Comparison of ENCODE assay signal across 13 mouse cellular contexts in the genomic region with DNA sequence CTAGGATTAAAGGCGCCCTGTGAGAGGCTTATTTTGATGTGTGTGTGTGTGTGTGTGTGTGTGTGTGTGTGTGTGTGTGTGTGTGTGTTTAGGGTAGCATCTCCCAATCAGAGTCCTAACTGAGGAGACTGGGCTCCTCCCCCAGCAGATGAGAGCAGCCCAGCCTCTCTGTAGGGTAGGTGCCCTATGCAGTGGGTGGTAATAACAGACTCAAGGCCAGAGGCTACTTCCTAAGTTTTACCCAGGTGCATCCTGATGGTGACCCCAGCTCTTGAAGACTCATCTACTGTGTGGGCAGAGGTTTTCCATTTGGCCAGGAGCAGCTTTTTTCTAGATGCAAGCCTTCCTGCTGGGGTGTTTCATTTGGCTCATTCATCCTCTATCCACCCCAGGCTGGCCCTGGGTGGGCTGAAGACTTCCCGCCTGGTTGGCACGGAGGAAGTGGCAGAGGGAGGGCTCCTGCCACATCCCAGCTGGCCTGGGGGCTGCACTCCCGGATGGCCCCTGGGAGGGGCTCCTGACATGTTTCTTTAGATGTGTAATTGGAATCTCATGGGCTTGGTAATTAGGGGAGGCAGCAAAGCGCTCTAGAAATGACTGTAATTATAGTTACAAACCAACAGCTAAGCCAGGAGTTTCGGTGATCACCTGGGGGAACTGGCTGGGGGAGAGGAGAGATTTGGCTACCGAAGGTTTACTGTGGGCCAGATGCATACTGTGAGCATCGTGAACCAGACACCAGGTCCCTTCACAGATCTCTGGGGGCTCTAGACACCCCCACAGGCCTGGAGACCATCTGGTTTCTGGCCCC. TPM values are rescaled to one million over a fixed set of nuclear protein-coding genes. Genes with fewer than 3 reads are reported as not detected.
DNase-seq lines count a peak whose midpoint lies in the region; ATAC-seq and TF ChIP-seq lines count a peak whose summit lies in the region.
"Had no signal": no experiment of that assay in that cellular context is flagged by ENCODE, and none has a peak within 500 bp of the region (broad histone marks: within the 10 kb centered on the region; RNA-seq: fewer than 3 reads in every experiment).

No protein-coding gene starts in this region.

- peaks cover 15% of the 10 kb centered on the region; the same call in 1 of the 2 replicates for H3K27me3 ChIP-seq in lung, embryonic 15.5 days

- peaks cover 6% of the 10 kb centered on the region for H3K4me1 ChIP-seq in lung, embryonic 15.5 days

- no peak overlapping the region for H3K4me3 ChIP-seq in lung, embryonic 15.5 days
- no peak overlapping the region for H3K4me3 ChIP-seq in layer of hippocampus, adult 2 months
- H3K4me3 ChIP-seq: heart, adult 2 months had no signal

- H3K4me2 ChIP-seq in lung, embryonic 15.5 days = no peak overlapping the region

- H3K36me3 ChIP-seq in lung, embryonic 15.5 days = no peaks in the 10 kb centered on the region

- WGBS in lung, embryonic 15.5 days = 61% methylated on average over 8 of the region's 8 CpGs

- no peak for TF ChIP-seq CTCF in layer of hippocampus, adult 2 months (conservative IDR thresholded peaks at IDR 0.05)

- DNase-seq in cerebellum, postnatal 10 days = peak; percentile 53 to 77
- DNase-seq in cerebellum, postnatal 25 days = no peak
- DNase-seq in lung, postnatal 4 days = no peak
- DNase-seq in 416B (ENCODE audit: low read depth) = peak; percentile 93
- peak; percentile 20 for DNase-seq in forelimb bud, embryonic 11.5 days (ENCODE audit: low read depth, low spot score)
- DNase-seq in layer of hippocampus, adult 2 months (ENCODE audit: low spot score in 2 of 2) = no peak
- DNase-seq in urinary bladder, postnatal 10 days (ENCODE audit: low spot score) = no peak
- DNase-seq: cerebellum, adult 2 months; heart, adult 2 months; right cerebral cortex, postnatal 25 days had no signal

- no peak overlapping the region for H3K9ac ChIP-seq in lung, embryonic 15.5 days
- H3K9ac ChIP-seq: liver, embryonic 14.5 days had no signal

- ATAC-seq in lung, embryonic 15.5 days (ENCODE audit: borderline replicate concordance, extremely low read depth, low FRiP score, low TSS enrichment) = no peak

- peak overlapping the region; percentile 25; the same call in 1 of the 2 replicates for H3K27ac ChIP-seq in lung, embryonic 15.5 days
- H3K27ac ChIP-seq in layer of hippocampus, adult 2 months = no peak overlapping the region
- H3K27ac ChIP-seq: heart, adult 2 months; kidney, postnatal 0 days; liver, embryonic 14.5 days had no signal

- H3K9me3 ChIP-seq in lung, embryonic 15.5 days = no peaks in the 10 kb centered on the region

RNA-seq across cellular contexts. Expression of gene Cyp11a1, which starts 13.2 kb away (rescaled TPM):
- polyA plus RNA-seq in lung, embryonic 15.5 days (2015; fragmentation: Nextera tagmentation; extraction: Ambion mirVana) = 0.95 and 1.0 TPM in 2 replicates
- total RNA-seq in layer of hippocampus, adult 2 months (2021) = 1 to 10 TPM in 1 of 2 experiments, under 1 TPM in 1; 0.79 to 1.7 TPM

RNA-seq across cellular contexts. Expression of gene Sema7a, which starts 53.1 kb away (rescaled TPM):
- 0.79 and 0.90 TPM in 2 replicates for polyA plus RNA-seq in lung, embryonic 15.5 days (2015; fragmentation: Nextera tagmentation; extraction: Ambion mirVana)
- 100 to 1,000 TPM in 1 of 2 experiments, 10 to 100 TPM in 1; 94.4 to 102 TPM for total RNA-seq in layer of hippocampus, adult 2 months (2021)

Comparison
In these comparisons a context has a peak if more than half of its experiments do, and no peak if none do; other contexts are left out.
1. DNase-seq: peak in cerebellum, postnatal 10 days (2 of 2), 416B (single experiment) and forelimb bud, embryonic 11.5 days (single experiment); none in cerebellum, postnatal 25 days (0 of 2), lung, postnatal 4 days (0 of 2), layer of hippocampus, adult 2 months (0 of 2) and urinary bladder, postnatal 10 days (single experiment).